In genomic region chr4:155580420-155580819, GRCm38 (mm10) we compare ENCODE assay signal across 9 mouse cellular contexts. TPM values are rescaled to one million over a fixed set of nuclear protein-coding genes. Genes with fewer than 3 reads are reported as not detected.
DNase-seq lines count a peak whose midpoint lies in the region; ATAC-seq and TF ChIP-seq lines count a peak whose summit lies in the region.
"Had no signal": no experiment of that assay in that cellular context is flagged by ENCODE, and none has a peak within 500 bp of the region (broad histone marks: within the 10 kb centered on the region; RNA-seq: fewer than 3 reads in every experiment).

No protein-coding gene starts in this region.

- no peak for ATAC-seq in midbrain, postnatal 0 days (ENCODE audit: low FRiP score)

- H3K4me2 ChIP-seq in midbrain, postnatal 0 days (ENCODE audit: low read depth, low read length, poor library complexity, severe bottlenecking), result no peak overlapping the region

- no peaks in the 10 kb centered on the region for H3K4me1 ChIP-seq in spleen, adult 2 months (ENCODE audit: control insufficient read depth, insufficient read depth, insufficient read length)
- H3K4me1 ChIP-seq in midbrain, postnatal 0 days (ENCODE audit: insufficient read depth, low read length), result no peaks in the 10 kb centered on the region

- 46% methylated on average over 1 of the region's 1 CpGs for WGBS in spleen, adult 2 months
- WGBS in midbrain, postnatal 0 days, result 32% methylated on average over 1 of the region's 1 CpGs

- no peak overlapping the region for H3K9ac ChIP-seq in midbrain, postnatal 0 days (replicated peaks; ENCODE audit: low read length, poor library complexity, severe bottlenecking)

- H3K36me3 ChIP-seq in spleen, adult 2 months (ENCODE audit: control insufficient read depth, insufficient read depth, low read length), result peaks cover 43% of the 10 kb centered on the region
- peaks cover 55% of the 10 kb centered on the region for H3K36me3 ChIP-seq in midbrain, postnatal 0 days (ENCODE audit: insufficient read depth, low read length)

- peak; percentile 58; the same call in 1 of the 2 replicates for TF ChIP-seq CTCF in spleen, adult 2 months (IDR thresholded peaks at IDR 0.05; ENCODE audit: extremely low read depth, insufficient read depth, insufficient read length, insufficient replicate concordance)
- TF ChIP-seq CTCF in midbrain, postnatal 0 days (IDR thresholded peaks at IDR 0.05), result peak; percentile 88

- H3K4me3 ChIP-seq in spleen, adult 2 months (ENCODE audit: extremely low read depth, insufficient read depth, insufficient read length), result no peak overlapping the region
- no peak overlapping the region for H3K4me3 ChIP-seq in midbrain, postnatal 0 days (ENCODE audit: low read depth, low read length)
- H3K4me3 ChIP-seq: myocyte had no signal

- H3K9me3 ChIP-seq in midbrain, postnatal 0 days (ENCODE audit: low read length), result no peaks in the 10 kb centered on the region

- H3K27me3 ChIP-seq in spleen, adult 2 months (ENCODE audit: control insufficient read depth, insufficient read depth, low read length), result no peaks in the 10 kb centered on the region
- no peaks in the 10 kb centered on the region for H3K27me3 ChIP-seq in midbrain, postnatal 0 days (ENCODE audit: insufficient read depth, low read length)

- no peak for TF ChIP-seq POLR2A in spleen, adult 2 months (IDR thresholded peaks at IDR 0.05; ENCODE audit: low read depth, low read length)

- no peak overlapping the region for H3K27ac ChIP-seq in spleen, adult 2 months (ENCODE audit: insufficient read depth, low read length)
- no peak overlapping the region for H3K27ac ChIP-seq in midbrain, postnatal 0 days (ENCODE audit: low read depth, low read length)

- DNase-seq in gastrocnemius, adult 18-20 months (ENCODE audit: low spot score), result peak; percentile 63
- no peak for DNase-seq in gastrocnemius, postnatal 25 days
- peak in 1 of 2 experiments; percentile 46 for DNase-seq in spleen, adult 2 months (ENCODE audit: low read depth in 1 of 2, low spot score in 2 of 2)
- DNase-seq in spleen, adult 12 weeks (ENCODE audit: low spot score), result no peak
- peak; percentile 63 to 69 for DNase-seq in cerebellum, postnatal 36 days
- peak; percentile 60 for DNase-seq in kidney, postnatal 14 days
- peak; percentile 59 for DNase-seq in midbrain, postnatal 0 days (ENCODE audit: low spot score)
- DNase-seq in urinary bladder, postnatal 36 days (ENCODE audit: low spot score in 2 of 2), result no peak

RNA-seq across cellular contexts. Expression of gene Nadk, which starts 18.2 kb away (rescaled TPM):
- total RNA-seq in gastrocnemius, adult 18-20 months (2021), result 10 to 100 TPM; 16.7 to 22.6 TPM
- total RNA-seq in gastrocnemius, postnatal 25 days (2021), result 10 to 100 TPM; 17.3 to 19.2 TPM
- 75.3 and 90.7 TPM in 2 replicates for polyA plus RNA-seq in spleen, adult 2 months (2012; rRNA removed)
- total RNA-seq in midbrain, postnatal 0 days (2014; rRNA removed), result 69.1 and 81.6 TPM in 2 replicates
- polyA plus RNA-seq in midbrain, postnatal 0 days (2015; fragmentation: Nextera tagmentation; extraction: Ambion mirVana), result 48.2 and 56.6 TPM in 2 replicates

RNA-seq across cellular contexts. Expression of gene Slc35e2, which starts 20.8 kb away (rescaled TPM):
- 1 to 10 TPM; 3.8 to 4.4 TPM for total RNA-seq in gastrocnemius, adult 18-20 months (2021)
- 1 to 10 TPM; 3.7 TPM for total RNA-seq in gastrocnemius, postnatal 25 days (2021)
- polyA plus RNA-seq in spleen, adult 2 months (2012; rRNA removed), result 6.2 and 7.1 TPM in 2 replicates
- total RNA-seq in midbrain, postnatal 0 days (2014; rRNA removed), result 65.1 and 74.9 TPM in 2 replicates
- polyA plus RNA-seq in midbrain, postnatal 0 days (2015; fragmentation: Nextera tagmentation; extraction: Ambion mirVana), result 14.7 and 14.8 TPM in 2 replicates

RNA-seq across cellular contexts. Expression of gene Cdk11b, which starts 44.2 kb away (rescaled TPM):
- total RNA-seq in gastrocnemius, adult 18-20 months (2021), result 10 to 100 TPM; 29.4 to 30.4 TPM
- total RNA-seq in gastrocnemius, postnatal 25 days (2021), result 10 to 100 TPM; 25.9 to 26.1 TPM
- 25.8 and 27.8 TPM in 2 replicates for polyA plus RNA-seq in spleen, adult 2 months (2012; rRNA removed)
- 15.2 and 25.3 TPM in 2 replicates for total RNA-seq in midbrain, postnatal 0 days (2014; rRNA removed)
- 60.2 and 64.1 TPM in 2 replicates for polyA plus RNA-seq in midbrain, postnatal 0 days (2015; fragmentation: Nextera tagmentation; extraction: Ambion mirVana)

Comparison
In these comparisons a context has a peak if more than half of its experiments do, and no peak if none do; other contexts are left out.
1. DNase-seq: peak in gastrocnemius, adult 18-20 months (single experiment), cerebellum, postnatal 36 days (2 of 2), kidney, postnatal 14 days (single experiment) and midbrain, postnatal 0 days (single experiment); none in gastrocnemius, postnatal 25 days (single experiment), spleen, adult 12 weeks (single experiment) and urinary bladder, postnatal 36 days (0 of 2).
2. RNA of gene Slc35e2, which starts 20.8 kb away (total RNA-seq): 65.1 to 74.9 TPM in midbrain, postnatal 0 days; 3.8 to 4.4 TPM in gastrocnemius, adult 18-20 months and 3.7 TPM in gastrocnemius, postnatal 25 days; every median in the first group is over 10 times any median in the second.